In the genomic region with DNA sequence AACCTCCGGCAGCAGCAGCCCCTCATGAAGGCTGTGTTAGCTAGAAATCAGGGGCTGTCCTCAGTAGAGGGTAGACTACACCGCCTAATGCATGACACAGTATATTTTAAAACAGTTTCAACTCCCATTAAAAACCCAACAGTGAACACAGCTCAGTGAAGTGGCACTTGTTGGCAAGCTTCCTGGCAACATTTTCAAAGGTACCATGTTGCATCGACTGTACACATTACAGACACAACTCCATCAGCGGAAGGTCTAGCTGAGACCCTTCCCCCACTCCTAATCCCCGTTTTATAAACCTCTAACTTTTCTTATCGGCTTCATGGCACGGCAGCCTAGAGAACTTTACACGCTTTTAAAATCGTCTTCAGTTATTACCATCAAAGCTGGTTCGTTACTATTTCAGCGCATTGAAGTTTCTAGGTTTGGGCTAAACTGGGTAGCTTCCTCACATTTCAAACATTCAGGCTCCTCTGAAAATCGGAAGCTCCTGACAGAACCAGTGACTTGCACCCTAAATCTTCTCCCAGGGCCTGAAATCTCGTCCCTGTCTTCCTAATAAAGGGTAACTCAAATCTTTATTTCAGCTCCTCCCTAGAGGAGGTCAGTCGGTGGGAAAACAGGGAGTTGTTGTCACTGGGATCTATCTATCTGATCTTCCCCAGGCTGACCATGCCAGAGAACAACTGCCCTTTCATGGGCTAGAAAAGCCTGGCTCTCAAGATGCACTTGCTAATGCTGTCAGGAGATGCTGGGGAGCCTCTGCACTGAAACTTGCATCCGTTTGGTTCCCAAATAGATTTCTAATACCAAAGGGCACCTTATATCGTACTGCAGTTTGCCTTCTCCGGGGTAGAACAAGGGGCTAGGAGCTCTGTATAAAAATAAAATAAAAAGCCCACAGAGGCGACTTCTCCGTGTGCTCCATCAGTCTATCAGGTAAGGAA, we compare ENCODE assay signal across 8 mouse cellular contexts. TPM values are rescaled to one million over a fixed set of nuclear protein-coding genes. Genes with fewer than 3 reads are reported as not detected.
DNase-seq lines count a peak whose midpoint lies in the region; ATAC-seq lines count a peak whose summit lies in the region.

No protein-coding gene starts in this region.

- intact Hi-C loops in left cerebral cortex, postnatal 25 days (cut with DNase I), result loop anchor here (5.0 kb wide), 4 partner anchors 130 to 415 kb away; no protein-coding TSS in a partner anchor

- no peak for ATAC-seq in limb, embryonic 12.5 days (ENCODE audit: insufficient number of reproducible peaks, insufficient read depth, low FRiP score, low TSS enrichment, low read depth)
- no peak for ATAC-seq in forebrain, embryonic 14.5 days

- H3K9ac ChIP-seq in limb, embryonic 12.5 days (replicated peaks), result no peak overlapping the region
- peak overlapping the region; percentile 70 for H3K9ac ChIP-seq in forebrain, embryonic 14.5 days (ENCODE audit: low read length)

- H3K9me3 ChIP-seq in limb, embryonic 12.5 days, result no peaks in the 10 kb centered on the region
- H3K9me3 ChIP-seq in limb, embryonic 10.5 days (replicated peaks), result no peaks in the 10 kb centered on the region
- H3K9me3 ChIP-seq in forebrain, embryonic 14.5 days (replicated peaks; ENCODE audit: control insufficient read depth, low read length), result no peaks in the 10 kb centered on the region
- H3K9me3 ChIP-seq in heart, embryonic 10.5 days, result no peaks in the 10 kb centered on the region

- no peak overlapping the region for H3K27ac ChIP-seq in limb, embryonic 12.5 days
- no peak overlapping the region for H3K27ac ChIP-seq in limb, embryonic 10.5 days
- no peak overlapping the region for H3K27ac ChIP-seq in forebrain, embryonic 14.5 days (ENCODE audit: low read depth, low read length)
- H3K27ac ChIP-seq in heart, embryonic 10.5 days, result no peak overlapping the region

- no peaks in the 10 kb centered on the region for H3K36me3 ChIP-seq in limb, embryonic 12.5 days
- H3K36me3 ChIP-seq in limb, embryonic 10.5 days, result no peaks in the 10 kb centered on the region
- H3K36me3 ChIP-seq in forebrain, embryonic 14.5 days (ENCODE audit: control insufficient read depth, insufficient read depth, low read length), result no peaks in the 10 kb centered on the region
- H3K36me3 ChIP-seq in heart, embryonic 10.5 days, result no peaks in the 10 kb centered on the region

- no peak for DNase-seq in limb, embryonic 10.5 days (ENCODE audit: low spot score)
- DNase-seq in forebrain, embryonic 14.5 days (ENCODE audit: low spot score), result peak; percentile 50
- DNase-seq in left cerebral cortex, postnatal 25 days (ENCODE audit: low spot score in 2 of 2), result peak; percentile 21 to 42
- DNase-seq in right cerebral cortex, postnatal 25 days, result peak; percentile 14
- DNase-seq in urinary bladder, postnatal 14 days (ENCODE audit: low spot score), result no peak
- no peak for DNase-seq in heart, embryonic 10.5 days (ENCODE audit: low spot score)
- DNase-seq in gastrocnemius, postnatal 25 days, result no peak

- H3K4me1 ChIP-seq in limb, embryonic 12.5 days (replicated peaks), result peaks cover 6% of the 10 kb centered on the region; the same call in 1 of the 2 replicates
- H3K4me1 ChIP-seq in limb, embryonic 10.5 days, result peaks cover 9% of the 10 kb centered on the region
- peaks cover 2% of the 10 kb centered on the region; the same call in 1 of the 2 replicates for H3K4me1 ChIP-seq in forebrain, embryonic 14.5 days (ENCODE audit: control insufficient read depth, insufficient read depth, low read length)
- H3K4me1 ChIP-seq in heart, embryonic 10.5 days, result peaks cover 14% of the 10 kb centered on the region; the same call in 1 of the 2 replicates

- H3K27me3 ChIP-seq in limb, embryonic 12.5 days, result peaks cover 47% of the 10 kb centered on the region
- H3K27me3 ChIP-seq in limb, embryonic 10.5 days (ENCODE audit: low read depth, poor library complexity, severe bottlenecking), result peaks cover 53% of the 10 kb centered on the region
- no peaks in the 10 kb centered on the region for H3K27me3 ChIP-seq in forebrain, embryonic 14.5 days (replicated peaks; ENCODE audit: control insufficient read depth, insufficient read depth, low read length)
- peaks cover 46% of the 10 kb centered on the region for H3K27me3 ChIP-seq in heart, embryonic 10.5 days (ENCODE audit: insufficient read depth, poor library complexity, severe bottlenecking)

- WGBS in limb, embryonic 12.5 days, result 36% methylated on average over 19 of the region's 19 CpGs
- 47% methylated on average over 19 of the region's 19 CpGs for WGBS in limb, embryonic 10.5 days
- 16% methylated on average over 19 of the region's 19 CpGs for WGBS in forebrain, embryonic 14.5 days
- 44% methylated on average over 19 of the region's 19 CpGs for WGBS in heart, embryonic 10.5 days

- H3K4me3 ChIP-seq in limb, embryonic 12.5 days (replicated peaks), result peak overlapping the region; percentile 56; the same call in 1 of the 2 replicates
- no peak overlapping the region for H3K4me3 ChIP-seq in limb, embryonic 10.5 days
- H3K4me3 ChIP-seq in forebrain, embryonic 14.5 days (ENCODE audit: low read depth, low read length), result peak overlapping the region; percentile 67
- no peak overlapping the region; the same call in 1 of the 2 replicates for H3K4me3 ChIP-seq in heart, embryonic 10.5 days

- H3K4me2 ChIP-seq in limb, embryonic 12.5 days, result peak overlapping the region; percentile 98
- H3K4me2 ChIP-seq in forebrain, embryonic 14.5 days (ENCODE audit: low read length), result peak overlapping the region; percentile 96

RNA-seq across cellular contexts. Expression of a gene that starts 1.6 kb away (rescaled TPM):
- polyA plus RNA-seq in limb, embryonic 12.5 days (2016; fragmentation: Nextera tagmentation; extraction: Ambion mirVana), result 1.1 TPM in 2 replicates
- polyA plus RNA-seq in limb, embryonic 10.5 days (2016; fragmentation: Nextera tagmentation; extraction: Ambion mirVana), result 0.06 and 0.20 TPM in 2 replicates
- 5.7 and 7.4 TPM in 2 replicates for polyA plus RNA-seq in forebrain, embryonic 14.5 days (2014; fragmentation: Nextera tagmentation; extraction: Ambion mirVana)
- 10 to 100 TPM; 40.0 to 44.5 TPM for total RNA-seq in left cerebral cortex, postnatal 25 days (2021)
- polyA plus RNA-seq in heart, embryonic 10.5 days (2016; fragmentation: Nextera tagmentation; extraction: Ambion mirVana), result 1.8 and 2.3 TPM in 2 replicates
- total RNA-seq in gastrocnemius, postnatal 25 days (2021), result 1 to 10 TPM in 1 of 2 experiments, under 1 TPM in 1; 0.86 to 1.1 TPM

Comparison
In these comparisons a context has a peak if more than half of its experiments do, and no peak if none do; other contexts are left out.
1. H3K4me3 ChIP-seq: peak in limb, embryonic 12.5 days (single experiment) and forebrain, embryonic 14.5 days (single experiment); none in limb, embryonic 10.5 days (single experiment) and heart, embryonic 10.5 days (single experiment).
2. DNase-seq: peak in forebrain, embryonic 14.5 days (single experiment), left cerebral cortex, postnatal 25 days (2 of 2) and right cerebral cortex, postnatal 25 days (single experiment); none in limb, embryonic 10.5 days (single experiment), urinary bladder, postnatal 14 days (single experiment), heart, embryonic 10.5 days (single experiment) and gastrocnemius, postnatal 25 days (single experiment).